Mouse (Mus musculus) CH12.LX (cell line): ENCODE measurements around the gene Mical3.

ENCODE experiments used
- CHD2 ChIP-seq: IDR thresholded peaks from 2 replicates; pipeline ENCODE4 v1.6.1; 2011; ENCODE audit warnings: low read length, improper control_type of control experiment
- CTCF ChIP-seq, 2 experiments: IDR thresholded peaks in 1 of 2; conservative IDR thresholded peaks in 1 of 2; 2 replicates each; pipeline ENCODE4 v1.5.1; 2011 to 2012; ENCODE audit warnings: low read depth in 2 of 2, low read length in 2 of 2, improper control_type of control experiment in 1 of 2, inconsistent platforms in 1 of 2, mild to moderate bottlenecking in 1 of 2, moderate library complexity in 1 of 2
- EP300 ChIP-seq: IDR thresholded peaks from 2 replicates; pipeline ENCODE4 v1.6.1; 2011; ENCODE audit warnings: low read length, improper control_type of control experiment
- HCFC1 ChIP-seq: IDR thresholded peaks from 2 replicates; pipeline ENCODE4 v1.6.1; 2012; ENCODE audit warnings: low read depth, mild to moderate bottlenecking, inconsistent platforms, low read length, improper control_type of control experiment
- JUND ChIP-seq: conservative IDR thresholded peaks from 2 replicates; pipeline ENCODE4 v1.6.1; 2011; ENCODE audit warnings: low read depth, low read length, improper control_type of control experiment
- KAT2A ChIP-seq: IDR thresholded peaks from 2 replicates; pipeline ENCODE4 v1.6.1; 2012; ENCODE audit warnings: low read length, improper control_type of control experiment, inconsistent platforms; ENCODE audit not compliant: insufficient replicate concordance
- MAFK ChIP-seq: IDR thresholded peaks from 2 replicates; pipeline ENCODE4 v1.6.1; 2011; ENCODE audit warnings: low read length, improper control_type of control experiment; ENCODE audit not compliant: insufficient replicate concordance
- MAZ ChIP-seq: IDR thresholded peaks from 2 replicates; pipeline ENCODE4 v1.6.1; 2012; ENCODE audit warnings: low read depth, mild to moderate bottlenecking, inconsistent platforms, low read length, improper control_type of control experiment, moderate library complexity
- MEF2A ChIP-seq: IDR thresholded peaks from 2 replicates; pipeline ENCODE4 v1.6.1; 2014; ENCODE audit warnings: low read depth, mild to moderate bottlenecking, inconsistent platforms, low read length, improper control_type of control experiment, borderline replicate concordance
- POLR2A ChIP-seq: IDR thresholded peaks from 2 replicates; pipeline ENCODE4 v1.6.1; 2011; ENCODE audit warnings: low read depth, mild to moderate bottlenecking, improper control_type of control experiment, low read length
- SIN3A ChIP-seq: IDR thresholded peaks from 2 replicates; pipeline ENCODE4 v1.6.1; 2012; ENCODE audit warnings: low read length, improper control_type of control experiment, inconsistent platforms
- UBTF ChIP-seq: IDR thresholded peaks from 2 replicates; pipeline ENCODE4 v1.6.1; 2012; ENCODE audit warnings: low read depth, mild to moderate bottlenecking, inconsistent platforms, low read length, improper control_type of control experiment, moderate library complexity
- ZKSCAN1 ChIP-seq: IDR thresholded peaks from 2 replicates; pipeline ENCODE4 v1.6.1; 2012; ENCODE audit warnings: low read depth, inconsistent platforms, low read length, improper control_type of control experiment, borderline replicate concordance

- TF ChIP-seq CTCF (conservative IDR thresholded peaks at IDR 0.05 in 1 of 2, IDR thresholded peaks at IDR 0.05 in 1 of 2; ENCODE audit: low read depth in 2 of 2, low read length in 2 of 2): no peak
- no peak for TF ChIP-seq POLR2A
- no peak for TF ChIP-seq ZKSCAN1
- no peak for TF ChIP-seq HCFC1
- TF ChIP-seq MEF2A: no peak
- TF ChIP-seq MAFK: no peak
- 0 out of 2 replicates have a peak, but pooled peaks have one; percentile 34 for TF ChIP-seq CHD2
- TF ChIP-seq KAT2A: 0 out of 2 replicates have a peak, but pooled peaks have one; percentile 36
- no peak for TF ChIP-seq JUND
- TF ChIP-seq EP300: no peak
- no peak for TF ChIP-seq MAZ
- 0 out of 2 replicates have a peak, but pooled peaks have one; percentile 35 for TF ChIP-seq UBTF
- no peak for TF ChIP-seq SIN3A
These were observed 189.7 kb downstream of the Mical3 start for GRCm38 (mm10) chr6:120941084-120941481.
